Mouse (Mus musculus) fat pad, adult 2 months (tissue): ENCODE data around the gene Poln.
A peak's percentile ranks its signal among the peaks of the same experiment; 100 is the strongest.

Source experiments
- DNase-seq: peaks from one replicate; pipeline ENCODE4 v3.0.0-alpha.2; 2011; ENCODE audit warnings: low read depth, low spot score; ENCODE audit errors: extremely low read depth

Poln gene

DNA sequence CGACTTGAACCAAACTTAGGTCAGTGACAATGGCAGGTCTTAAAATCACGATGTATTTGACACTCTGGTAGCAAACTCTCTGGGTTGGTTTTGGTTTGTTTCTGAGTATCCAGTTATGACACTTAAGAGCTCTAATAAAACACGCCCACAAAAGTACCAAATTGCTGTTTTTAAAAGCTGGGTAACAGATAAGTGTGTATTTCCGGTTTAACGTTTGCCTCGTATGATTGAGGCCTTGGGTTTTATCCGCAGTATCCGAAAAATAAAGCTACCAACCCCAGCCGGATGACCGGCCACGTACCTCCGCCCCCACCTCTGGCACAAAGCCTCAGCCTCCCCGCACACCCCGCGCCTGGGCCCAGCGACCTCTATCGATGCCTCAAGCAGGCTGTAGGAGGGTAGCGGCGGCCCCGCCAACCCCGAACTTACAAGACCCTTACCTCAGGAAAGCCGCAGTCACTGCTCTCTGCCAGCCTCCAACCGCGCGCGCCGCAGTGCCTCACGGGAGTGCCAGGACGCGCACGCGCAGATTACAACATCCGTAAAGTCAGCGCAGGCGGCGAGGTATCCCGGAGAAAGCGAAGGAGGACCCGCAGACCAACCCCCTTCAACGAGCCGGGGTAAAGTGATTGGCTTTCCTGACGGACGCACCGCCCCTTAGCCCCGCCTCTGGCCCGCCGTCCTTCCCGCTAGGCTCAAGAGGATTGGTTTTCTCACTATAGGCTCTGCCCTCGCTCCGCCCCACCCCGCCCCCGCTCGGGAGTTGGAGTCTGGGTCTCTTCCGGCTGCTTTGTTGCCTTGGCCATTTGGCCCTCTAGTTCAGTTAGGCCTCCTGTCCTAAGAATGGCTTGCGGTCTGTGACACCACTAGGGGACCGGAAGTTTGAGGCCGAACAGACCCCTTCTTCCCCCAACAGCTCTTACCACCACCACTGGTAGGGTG is at the start of gene Poln, which contains the start of gene Haus3:
Poln (minus strand) TSS at position 499 of the 942 bp plus-strand sequence.
Haus3 (minus strand) TSS at position 578 of the 942 bp plus-strand sequence.
- peak; percentile 74 for DNase-seq

- no peak for DNase-seq
Measured at GRCm38 (mm10) chr5:34218672-34219071, 49.4 kb upstream of the Poln start.

- DNase-seq = no peak
Measured at GRCm38 (mm10) chr5:34217756-34218155, 48.5 kb upstream of the Poln start.

- DNase-seq = no peak
Measured at GRCm38 (mm10) chr5:34216025-34216424, 46.8 kb upstream of the Poln start.

GRCm38 (mm10) chr5:34213659-34214058 is 44.4 kb upstream of the Poln start:
- no peak for DNase-seq

GRCm38 (mm10) chr5:34210279-34210678 is 41.0 kb upstream of the Poln start:
- DNase-seq = no peak

- no peak for DNase-seq
Measured at GRCm38 (mm10) chr5:34207503-34207902, 38.3 kb upstream of the Poln start.

GRCm38 (mm10) chr5:34205788-34206187 is 36.5 kb upstream of the Poln start:
- no peak for DNase-seq

GRCm38 (mm10) chr5:34204911-34205310 is 35.7 kb upstream of the Poln start:
- no peak for DNase-seq

GRCm38 (mm10) chr5:34202006-34202405 is 32.8 kb upstream of the Poln start:
- DNase-seq = no peak

DNA sequence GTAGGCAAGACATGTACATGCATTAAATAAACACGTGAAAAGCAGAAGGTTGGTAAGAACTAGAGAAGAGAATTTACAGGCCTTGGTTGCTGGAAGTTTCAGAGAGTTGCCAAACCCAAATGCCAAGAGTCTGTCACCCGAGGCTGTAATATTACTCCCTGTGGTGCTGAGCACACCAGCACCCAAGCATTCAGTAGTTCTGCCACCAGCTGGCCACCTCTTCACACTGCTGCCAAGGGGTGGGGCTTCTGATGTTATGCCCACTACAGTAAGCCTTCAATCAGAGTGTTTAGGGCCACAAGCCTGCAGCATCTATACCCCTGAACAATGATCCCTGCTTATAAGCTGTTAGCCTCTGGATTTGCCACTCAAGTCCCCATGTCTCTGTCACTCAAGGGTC is 32.1 kb upstream of the Poln start:
- DNase-seq = no peak

GRCm38 (mm10) chr5:34198615-34199014 is 29.4 kb upstream of the Poln start:
- no peak for DNase-seq

DNA sequence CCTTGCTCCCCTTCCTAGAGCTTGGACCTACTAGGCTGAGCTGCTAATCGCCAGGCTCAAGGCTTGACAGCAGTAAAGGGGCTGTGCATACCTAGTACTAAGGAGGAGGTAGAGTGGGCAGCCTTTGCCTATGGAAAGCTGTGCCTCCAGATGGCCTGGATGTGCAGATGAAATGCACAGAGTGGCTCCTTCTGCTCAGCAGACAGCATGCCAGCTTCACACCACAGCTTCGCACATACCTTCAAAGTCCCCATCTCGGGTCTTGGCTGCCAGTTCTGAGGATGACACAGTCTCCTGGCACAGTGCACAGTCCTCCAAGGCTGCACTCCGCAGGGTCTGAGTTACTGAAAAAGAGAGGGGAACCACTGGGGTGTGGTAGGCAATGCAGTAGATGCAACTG is 28.0 kb upstream of the Poln start:
- DNase-seq = no peak

GRCm38 (mm10) chr5:34196423-34196822 is 27.2 kb upstream of the Poln start:
- DNase-seq = no peak

- no peak for DNase-seq
Measured at GRCm38 (mm10) chr5:34195786-34196185, 26.5 kb upstream of the Poln start.

GRCm38 (mm10) chr5:34194975-34195662 is 25.9 kb upstream of the Poln start:
- DNase-seq = no peak

GRCm38 (mm10) chr5:34194426-34194825 is 25.2 kb upstream of the Poln start:
- no peak for DNase-seq

GRCm38 (mm10) chr5:34191843-34192242 is 22.6 kb upstream of the Poln start:
- no peak for DNase-seq

- no peak for DNase-seq
Measured at GRCm38 (mm10) chr5:34191021-34191420, 21.8 kb upstream of the Poln start.

GRCm38 (mm10) chr5:34189521-34189920 is 20.3 kb upstream of the Poln start:
- DNase-seq = no peak

- DNase-seq = no peak
Measured at GRCm38 (mm10) chr5:34188856-34189255, 19.6 kb upstream of the Poln start.
